Mouse (Mus musculus) thymus, adult 2 months (tissue): ENCODE measurements around the gene Rad51b.

Experiments used
- CTCF ChIP-seq: fragments of 200-500 bp; IDR thresholded peaks from 2 replicates; pipeline ENCODE4 v1.5.1; 2012; ENCODE audit warnings: mild to moderate bottlenecking, control low read depth, low read length, moderate library complexity, borderline replicate concordance; ENCODE audit not compliant: control insufficient read depth, poor library complexity, insufficient read depth; ENCODE audit errors: extremely low read depth
- POLR2A ChIP-seq: fragments of 200-500 bp; IDR thresholded peaks from 2 replicates; pipeline ENCODE4 v1.6.1; 2012; ENCODE audit warnings: mild to moderate bottlenecking, low read length, control low read depth, moderate library complexity; ENCODE audit not compliant: control insufficient read depth, poor library complexity, insufficient read depth; ENCODE audit errors: extremely low read depth

DNA sequence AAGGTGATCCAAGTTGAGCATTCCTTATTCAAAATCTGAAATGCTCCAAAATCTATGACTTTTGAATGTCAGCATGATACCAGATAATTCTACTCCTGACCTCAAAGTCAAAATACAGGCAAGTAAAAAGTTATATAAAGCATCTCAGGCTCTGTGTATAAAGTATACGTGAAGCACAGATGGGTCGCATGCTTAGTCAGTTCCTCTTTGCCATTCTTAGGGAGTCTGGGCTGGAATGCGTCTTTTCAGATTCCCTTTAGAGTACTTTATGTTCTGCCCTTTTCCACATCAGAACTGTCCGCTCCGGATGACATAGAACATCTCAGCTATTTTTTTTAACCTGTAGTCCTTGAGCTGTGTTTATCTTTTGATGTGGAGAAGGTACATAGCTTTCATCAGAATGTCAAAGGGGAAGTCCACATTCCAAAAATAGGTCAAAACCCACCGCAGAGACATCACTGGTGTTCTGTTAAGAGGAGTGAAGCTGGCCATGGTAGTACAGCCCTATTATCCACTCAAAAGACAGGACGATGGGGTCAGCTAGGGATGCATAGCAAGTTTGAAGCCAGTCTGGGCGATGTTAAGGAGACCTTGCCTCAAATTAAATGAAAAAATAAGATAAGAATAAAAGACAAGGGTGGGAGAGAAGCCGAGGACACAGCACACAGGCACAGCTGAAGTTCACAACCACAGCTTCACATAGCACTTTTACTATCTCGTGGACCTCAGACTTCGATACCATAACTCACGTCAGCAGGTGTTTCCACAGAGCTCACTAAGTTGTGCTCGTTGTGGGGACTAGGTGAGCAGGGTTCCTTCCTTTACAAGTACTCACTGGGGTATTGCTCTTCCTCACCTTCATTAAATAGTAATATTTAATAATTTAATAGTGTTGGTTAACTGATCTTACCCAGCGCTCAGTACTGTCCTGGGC lies 395.1 kb downstream of the Rad51b start:
- TF ChIP-seq CTCF, result no peak
- TF ChIP-seq POLR2A, result no peak
